Mouse (Mus musculus) heart, embryonic 16.5 days (tissue): Measurements from ENCODE around the gene Hgfac. TPM values are rescaled to one million over a fixed set of nuclear protein-coding genes. Genes with fewer than 3 reads are reported as not detected.
A peak's percentile ranks its signal among the peaks of the same experiment; 100 is the strongest.

ENCODE experiments used
- ATAC-seq: fragments of 200-750 bp; cut with Nextera tagmentation; replicated peaks from 2 replicates; pipeline ENCODE4 v1.8.0; 2017; ENCODE audit warnings: moderate number of reproducible peaks; ENCODE audit not compliant: insufficient read depth, low FRiP score; ENCODE audit errors: extremely low read depth
- H3K27ac ChIP-seq: fragments of 300-500 bp; sonication (generic); 2 replicates; pipeline ENCODE4 v1.5.1; 2014; ENCODE audit warnings: mild to moderate bottlenecking, low read length, control low read depth, moderate library complexity
- H3K27me3 ChIP-seq: fragments of 300-500 bp; sonication (generic); 2 replicates; pipeline ENCODE4 v1.6.1; 2014; ENCODE audit warnings: low read length, mixed read lengths; ENCODE audit not compliant: control insufficient read depth, insufficient read depth
- H3K36me3 ChIP-seq: fragments of 300-500 bp; sonication (generic); 2 replicates; pipeline ENCODE4 v1.6.1; 2014; ENCODE audit not compliant: control insufficient read depth, insufficient read depth
- H3K4me1 ChIP-seq: fragments of 300-500 bp; sonication (generic); 2 replicates; pipeline ENCODE4 v1.6.1; 2014; ENCODE audit warnings: low read length, mixed read lengths; ENCODE audit not compliant: control insufficient read depth, insufficient read depth
- H3K4me2 ChIP-seq: fragments of 300-500 bp; sonication (generic); 2 replicates; pipeline ENCODE4 v1.6.1; 2014; ENCODE audit warnings: low read depth, mild to moderate bottlenecking, control low read depth, low read length
- H3K4me3 ChIP-seq: fragments of 300-500 bp; sonication (generic); 2 replicates; pipeline ENCODE4 v1.5.1; 2014; ENCODE audit warnings: mild to moderate bottlenecking, control low read depth, low read length
- H3K9ac ChIP-seq: fragments of 300-500 bp; sonication (generic); 2 replicates; pipeline ENCODE4 v1.6.1; 2014; ENCODE audit warnings: low read length, control low read depth
- H3K9me3 ChIP-seq: fragments of 300-500 bp; sonication (generic); replicated peaks from 2 replicates; pipeline ENCODE4 v1.6.1; 2016; ENCODE audit warnings: low read length; ENCODE audit not compliant: control insufficient read depth
- WGBS: fragments of 180-500 bp; shearing (Covaris S2); extraction: QIAGEN DNeasy Blood & Tissue Kit; methylation state at CpG from one replicate; pipeline ENCODE4 v1.1.7; 2014; 5-methylcytosine and 5-hydroxymethylcytosine counted together
- polyA plus RNA-seq: library from polyadenylated mRNA; unstranded; fragments of >200 nt; fragmentation: Nextera tagmentation; extraction: Ambion mirVana; gene quantifications from 2 replicates; pipeline ENCODE4 v1.2.1, GENCODE M21; 2015

Hgfac gene
- polyA plus RNA-seq, 1 experiment from 2014 or later = 0.88 TPM

DNA sequence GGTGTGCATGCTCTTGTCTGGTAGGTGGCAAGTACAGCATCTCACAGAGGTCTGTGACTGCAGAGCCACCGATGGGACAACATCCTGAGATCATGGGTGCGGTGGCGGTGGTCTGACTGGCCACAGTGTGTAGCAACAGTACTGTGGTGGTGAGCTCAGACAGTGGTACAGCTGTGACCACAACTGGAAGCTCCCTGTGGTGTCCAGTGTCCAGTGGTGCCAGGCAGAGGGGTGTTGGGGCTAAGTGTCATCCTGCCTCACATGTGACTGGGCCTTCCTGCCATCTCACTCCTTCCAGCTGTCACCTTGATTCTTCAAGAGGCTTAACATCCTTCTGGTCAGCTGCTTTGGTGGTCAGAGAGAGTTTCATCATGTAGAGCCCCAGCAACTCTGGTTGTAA, 13.3 kb downstream of the Hgfac start:
- Histone ChIP-seq H3K27me3 (peaks cover 3% of the 10 kb centered on the region; the same call in 1 of the 2 replicates), H3K4me2 (no peak overlapping the region), H3K9ac (no peak overlapping the region), H3K4me1 (peaks cover 14% of the 10 kb centered on the region), H3K9me3 (no peaks in the 10 kb centered on the region), H3K4me3 (no peak overlapping the region), H3K27ac (no peak overlapping the region), H3K36me3 (no peaks in the 10 kb centered on the region)
- no peak for ATAC-seq
- 83% methylated on average over 3 of the region's 3 CpGs for WGBS

DNA sequence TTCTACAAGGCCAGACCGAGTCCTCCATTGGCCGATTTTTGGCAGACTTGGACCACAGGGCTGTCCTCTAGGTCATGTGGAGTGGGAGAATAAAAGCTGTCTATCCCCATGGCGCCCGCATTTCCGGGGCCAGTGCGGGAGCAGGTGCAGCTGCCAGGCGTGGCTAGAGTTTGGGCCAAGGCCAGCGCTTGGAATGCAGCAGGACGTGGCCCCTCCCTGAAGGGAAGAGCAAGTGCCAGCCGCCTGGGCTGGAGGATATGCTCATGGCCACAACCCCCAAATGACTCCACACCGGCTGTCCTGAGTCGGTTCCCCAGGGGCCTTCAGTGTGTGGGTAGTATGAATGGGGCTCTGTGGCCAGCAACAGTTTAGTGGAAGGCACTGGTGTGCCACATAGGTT, 13.8 kb downstream of the Hgfac start:
- WGBS = 54% methylated on average over 12 of the region's 12 CpGs
- Histone ChIP-seq H3K9ac (no peak overlapping the region), H3K4me3 (no peak overlapping the region), H3K36me3 (no peaks in the 10 kb centered on the region), H3K9me3 (no peaks in the 10 kb centered on the region), H3K27ac (no peak overlapping the region), H3K4me1 (peaks cover 18% of the 10 kb centered on the region), H3K4me2 (no peak overlapping the region), H3K27me3 (peaks cover 3% of the 10 kb centered on the region; the same call in 1 of the 2 replicates)
- ATAC-seq = no peak

- Histone ChIP-seq H3K4me1 (peaks cover 28% of the 10 kb centered on the region), H3K36me3 (no peaks in the 10 kb centered on the region), H3K9ac (peak within 1 kb of the TSS; percentile 82), H3K27me3 (peaks cover 3% of the 10 kb centered on the region; the same call in 1 of the 2 replicates), H3K4me3 (peak within 1 kb of the TSS; percentile 61), H3K9me3 (no peaks in the 10 kb centered on the region), H3K4me2 (peak within 1 kb of the TSS; percentile 70), H3K27ac (peak within 1 kb of the TSS; percentile 83)
- peak; percentile 73 for ATAC-seq
- WGBS = under 1% methylated on average over 61 of the region's 74 CpGs
These were observed 15.5 kb downstream of the Hgfac start, which contains the start of gene Dok7 for GRCm38 (mm10) chr5:35056604-35057432. TSS of gene Dok7 (plus strand) at chr5:35056766.

GRCm38 (mm10) chr5:35057582-35057981, 16.3 kb downstream of the Hgfac start:
- Histone ChIP-seq H3K27ac (no peak overlapping the region), H3K9me3 (no peaks in the 10 kb centered on the region), H3K4me1 (peaks cover 28% of the 10 kb centered on the region), H3K27me3 (peaks cover 3% of the 10 kb centered on the region; the same call in 1 of the 2 replicates), H3K9ac (peak overlapping the region; percentile 82), H3K4me2 (peak overlapping the region; percentile 70), H3K4me3 (peak overlapping the region; percentile 61), H3K36me3 (no peaks in the 10 kb centered on the region)
- ATAC-seq = no peak
- WGBS = 18% methylated on average over 4 of the region's 4 CpGs

- Histone ChIP-seq H3K9me3 (no peaks in the 10 kb centered on the region), H3K27me3 (peaks cover 3% of the 10 kb centered on the region; the same call in 1 of the 2 replicates), H3K9ac (peak overlapping the region; percentile 82), H3K4me2 (peak overlapping the region; percentile 70), H3K27ac (no peak overlapping the region), H3K4me3 (peak overlapping the region; percentile 61), H3K4me1 (peaks cover 28% of the 10 kb centered on the region), H3K36me3 (no peaks in the 10 kb centered on the region)
- ATAC-seq = no peak
- 58% methylated on average over 1 of the region's 1 CpGs for WGBS
These were observed 16.9 kb downstream of the Hgfac start for GRCm38 (mm10) chr5:35058216-35058615.

GRCm38 (mm10) chr5:35060098-35060497, 18.8 kb downstream of the Hgfac start:
- Histone ChIP-seq H3K4me2 (peak overlapping the region; percentile 16; the same call in 1 of the 2 replicates), H3K4me3 (no peak overlapping the region), H3K9me3 (no peaks in the 10 kb centered on the region), H3K36me3 (no peaks in the 10 kb centered on the region), H3K27ac (peak overlapping the region; percentile 77), H3K4me1 (peaks cover 28% of the 10 kb centered on the region), H3K9ac (peak overlapping the region; percentile 42; the same call in 1 of the 2 replicates), H3K27me3 (peaks cover 3% of the 10 kb centered on the region; the same call in 1 of the 2 replicates)
- 30% methylated on average over 3 of the region's 3 CpGs for WGBS
- ATAC-seq = peak; percentile 43

- no peak for ATAC-seq
- Histone ChIP-seq H3K4me2 (no peak overlapping the region), H3K4me1 (no peaks in the 10 kb centered on the region), H3K9me3 (no peaks in the 10 kb centered on the region), H3K4me3 (no peak overlapping the region), H3K36me3 (no peaks in the 10 kb centered on the region), H3K9ac (no peak overlapping the region), H3K27ac (no peak overlapping the region), H3K27me3 (no peaks in the 10 kb centered on the region)
- WGBS = 93% methylated on average over 2 of the region's 2 CpGs
These were observed 28.5 kb downstream of the Hgfac start for GRCm38 (mm10) chr5:35069841-35070240.

GRCm38 (mm10) chr5:35070314-35070713, 29.0 kb downstream of the Hgfac start:
- no peaks in the 10 kb centered on the region for H3K4me1 ChIP-seq
- H3K36me3 ChIP-seq = no peaks in the 10 kb centered on the region
- no peaks in the 10 kb centered on the region for H3K27me3 ChIP-seq
- no peak overlapping the region for H3K4me3 ChIP-seq
- H3K4me2 ChIP-seq = no peak overlapping the region
- H3K9ac ChIP-seq = no peak overlapping the region
- no peaks in the 10 kb centered on the region for H3K9me3 ChIP-seq
- H3K27ac ChIP-seq = no peak overlapping the region
- WGBS = 82% methylated on average over 8 of the region's 8 CpGs
- no peak for ATAC-seq

GRCm38 (mm10) chr5:35070953-35071352, 29.6 kb downstream of the Hgfac start:
- Histone ChIP-seq H3K4me3 (no peak overlapping the region), H3K9ac (no peak overlapping the region), H3K27ac (no peak overlapping the region), H3K4me2 (no peak overlapping the region), H3K9me3 (no peaks in the 10 kb centered on the region), H3K36me3 (no peaks in the 10 kb centered on the region), H3K4me1 (no peaks in the 10 kb centered on the region), H3K27me3 (no peaks in the 10 kb centered on the region)
- no peak for ATAC-seq
- WGBS = 64% methylated on average over 7 of the region's 7 CpGs
